Mouse (Mus musculus) frontal cortex, postnatal 25 days (tissue): Measurements from ENCODE around the gene Gje1.

Source experiments
- DNase-seq, 2 experiments: peaks; one replicate each; pipeline ENCODE4 v3.0.0; 2022; ENCODE audit warnings: low spot score in 2 of 2

Gene Gje1

GRCm38 (mm10) chr10:14718114-14718513 is at the start of gene Gje1:
Gene Gje1 (minus strand): TSS chr10:14718214.
- no peak for DNase-seq

GRCm38 (mm10) chr10:14760618-14761017 is 42.6 kb upstream of the Gje1 start:
- DNase-seq = no peak

- DNase-seq = no peak
Measured at GRCm38 (mm10) chr10:14759665-14760558, 41.9 kb upstream of the Gje1 start.

GRCm38 (mm10) chr10:14734285-14734684 is 16.3 kb upstream of the Gje1 start:
- DNase-seq = peak in 1 of 2 experiments; percentile 5

GRCm38 (mm10) chr10:14725671-14726070 is 7.7 kb upstream of the Gje1 start:
- DNase-seq = no peak

- peak; percentile 99 for DNase-seq
Measured at GRCm38 (mm10) chr10:14705072-14706066, 12.6 kb downstream of the Gje1 start, which contains the start of the genes Vta1 and Nmbr. Gene Vta1 (minus strand): TSS chr10:14705560. Gene Nmbr (plus strand): TSS chr10:14705591.

GRCm38 (mm10) chr10:14703830-14704420 is 14.1 kb downstream of the Gje1 start:
- no peak for DNase-seq

- no peak for DNase-seq
Measured at GRCm38 (mm10) chr10:14703239-14703638, 14.8 kb downstream of the Gje1 start.

- no peak for DNase-seq
Measured at GRCm38 (mm10) chr10:14690349-14690748, 27.7 kb downstream of the Gje1 start.

GRCm38 (mm10) chr10:14688785-14689442 is 29.1 kb downstream of the Gje1 start:
- DNase-seq = no peak

- DNase-seq = no peak
Measured at GRCm38 (mm10) chr10:14685663-14686062, 32.4 kb downstream of the Gje1 start.

GRCm38 (mm10) chr10:14666147-14666546 is 51.9 kb downstream of the Gje1 start:
- no peak for DNase-seq
